Mouse (Mus musculus) C2C12 (cell line): ENCODE results near the gene Mtfmt. TPM values are rescaled to one million over a fixed set of nuclear protein-coding genes. Genes with fewer than 3 reads are reported as not detected.

Experiments
- H3K27me3 ChIP-seq: one replicate; pipeline ENCODE4 v1.6.1; 2011; ENCODE audit not compliant: control insufficient read depth, insufficient read depth, insufficient read length
- H3K36me3 ChIP-seq: one replicate; pipeline ENCODE4 v1.6.1; 2011; ENCODE audit not compliant: control insufficient read depth, insufficient read depth
- H3K4me3 ChIP-seq: one replicate; pipeline ENCODE4 v1.5.1; 2011; ENCODE audit warnings: mild to moderate bottlenecking, control low read depth; ENCODE audit not compliant: poor library complexity, insufficient read depth, severe bottlenecking
- H3K79me2 ChIP-seq: one replicate; pipeline ENCODE4 v1.6.1; 2011; ENCODE audit not compliant: control insufficient read depth, insufficient read depth
- H3K79me3 ChIP-seq: one replicate; pipeline ENCODE4 v1.6.1; 2011; ENCODE audit warnings: low read depth, control low read depth
- H3ac ChIP-seq: one replicate; pipeline ENCODE3; 2011; ENCODE audit warnings: low read depth; ENCODE audit not compliant: control insufficient read depth, insufficient read length
- CEBPB ChIP-seq: IDR thresholded peaks from one replicate; pipeline ENCODE4 v1.6.1; 2011; ENCODE audit warnings: low read depth, mild to moderate bottlenecking, control low read depth, moderate library complexity
- CTCF ChIP-seq: IDR thresholded peaks from one replicate; pipeline ENCODE4 v1.5.1; 2011; ENCODE audit not compliant: control insufficient read depth, insufficient read depth, insufficient read length
- FOSL1 ChIP-seq: IDR thresholded peaks from one replicate; pipeline ENCODE4 v1.8.0; 2011; ENCODE audit warnings: mild to moderate bottlenecking, low read length; ENCODE audit not compliant: poor library complexity, insufficient read depth, severe bottlenecking
- MAX ChIP-seq: IDR thresholded peaks from one replicate; pipeline ENCODE4 v1.6.1; 2011; ENCODE audit warnings: mild to moderate bottlenecking, control low read depth
- MYOD1 ChIP-seq: IDR thresholded peaks from one replicate; pipeline ENCODE4 v1.6.1; 2011; ENCODE audit warnings: low read depth; ENCODE audit not compliant: control insufficient read depth, insufficient read length
- MYOG ChIP-seq: IDR thresholded peaks from one replicate; pipeline ENCODE4 v1.6.1; 2011; ENCODE audit not compliant: control insufficient read depth, insufficient read length; ENCODE audit errors: extremely low read depth
- USF1 ChIP-seq: IDR thresholded peaks from one replicate; pipeline ENCODE4 v1.6.1; 2011; ENCODE audit warnings: low read depth, mild to moderate bottlenecking, control low read depth, moderate library complexity
- polyA plus RNA-seq: library from polyadenylated mRNA; unstranded; fragments of >200 nt; fragmentation: generic; extraction: Trizol; gene quantifications from one replicate; pipeline ENCODE4 v1.2.1, GENCODE M21; 2012; ENCODE audit warnings: missing spikeins

The Mtfmt gene
- polyA plus RNA-seq, 1 experiment, result 7.1 TPM

DNA sequence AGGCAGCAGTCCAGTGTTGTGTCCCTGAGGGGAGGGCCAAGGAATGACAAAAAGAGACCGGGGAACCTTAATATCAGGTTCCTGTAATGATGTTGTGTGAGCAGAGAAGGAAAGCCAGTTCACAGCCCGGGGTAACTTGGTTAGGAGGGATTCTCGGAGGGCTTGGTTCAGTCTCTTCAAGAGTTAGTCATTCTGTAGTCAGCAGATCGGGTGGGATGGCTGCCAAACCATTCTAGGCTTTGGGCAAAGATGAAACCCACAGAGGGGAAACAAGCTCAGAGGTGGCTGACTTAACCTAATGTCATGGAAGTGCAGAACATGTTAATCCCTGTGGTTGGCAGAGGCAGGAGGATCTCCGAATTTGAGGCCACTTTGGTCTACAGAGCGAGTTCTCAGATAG is 28.6 kb downstream of the Mtfmt start:
- no peak for TF ChIP-seq CTCF
- no peak for TF ChIP-seq MYOG
- TF ChIP-seq MYOD1, result no peak
- TF ChIP-seq USF1, result no peak
- TF ChIP-seq MAX, result no peak
- peaks cover 8% of the 10 kb centered on the region for H3K79me3 ChIP-seq
- no peaks in the 10 kb centered on the region for H3K27me3 ChIP-seq
- peaks cover 29% of the 10 kb centered on the region for H3K79me2 ChIP-seq
- H3K4me3 ChIP-seq, result no peak overlapping the region
- H3K36me3 ChIP-seq, result peaks cover 20% of the 10 kb centered on the region
- H3ac ChIP-seq, result no peak overlapping the region

DNA sequence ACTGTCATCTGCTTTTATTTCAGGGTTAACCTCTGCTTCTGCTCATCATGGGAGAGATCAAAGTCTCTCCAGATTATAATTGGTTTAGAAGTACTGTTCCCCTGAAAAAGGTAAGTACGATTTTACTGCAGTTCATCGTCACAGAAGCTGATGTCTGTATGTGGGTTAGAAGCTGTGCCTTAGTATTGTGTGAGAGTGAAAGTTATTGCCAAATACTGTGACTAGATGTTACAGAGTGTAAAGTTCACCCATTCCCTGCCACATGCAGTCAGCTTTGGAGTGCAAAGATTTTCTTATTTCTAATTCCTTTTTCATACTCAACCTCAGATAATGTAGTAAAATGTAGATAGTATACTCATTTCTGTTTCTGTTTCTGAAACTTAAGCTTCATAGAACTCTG is 29.7 kb downstream of the Mtfmt start:
- Histone ChIP-seq H3ac (no peak overlapping the region), H3K27me3 (no peaks in the 10 kb centered on the region)
- TF ChIP-seq USF1 (no peak), MAX (no peak), MYOD1 (no peak), CEBPB (no peak), CTCF (no peak), MYOG (no peak), FOSL1 (no peak)

DNA sequence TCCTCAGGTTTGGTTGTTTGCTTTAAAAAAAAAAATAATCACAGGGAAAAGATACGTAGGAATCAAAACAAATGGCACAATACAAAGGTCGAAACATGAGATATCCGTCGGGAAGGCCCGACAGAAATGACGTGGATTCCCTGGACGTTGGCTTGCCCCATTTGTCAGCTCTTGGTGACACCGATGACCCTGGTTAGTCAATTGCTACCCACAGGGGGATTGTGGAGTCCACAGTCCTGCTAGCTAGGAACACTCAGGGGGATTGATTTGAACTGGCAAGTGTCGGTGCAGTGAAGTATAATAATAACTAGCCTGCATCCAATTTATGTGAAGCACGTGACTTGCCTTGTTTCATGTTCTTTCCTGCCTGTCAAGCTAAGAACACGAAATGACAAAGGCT is 32.1 kb downstream of the Mtfmt start:
- H3K79me2 ChIP-seq, result peaks cover 10% of the 10 kb centered on the region
- TF ChIP-seq MYOD1 (no peak), FOSL1 (no peak), CTCF (no peak), MAX (no peak), MYOG (no peak), USF1 (no peak), CEBPB (no peak)
- H3ac ChIP-seq, result no peak overlapping the region
- H3K27me3 ChIP-seq, result no peaks in the 10 kb centered on the region
- peaks cover 33% of the 10 kb centered on the region for H3K36me3 ChIP-seq
- no peak overlapping the region for H3K4me3 ChIP-seq
- peaks cover 2% of the 10 kb centered on the region for H3K79me3 ChIP-seq

More for the DNA sequence above, 29.7 kb downstream of the Mtfmt start:
- peaks cover 8% of the 10 kb centered on the region for H3K79me3 ChIP-seq
- peaks cover 31% of the 10 kb centered on the region for H3K36me3 ChIP-seq
- no peak overlapping the region for H3K4me3 ChIP-seq
- peaks cover 29% of the 10 kb centered on the region for H3K79me2 ChIP-seq

DNA sequence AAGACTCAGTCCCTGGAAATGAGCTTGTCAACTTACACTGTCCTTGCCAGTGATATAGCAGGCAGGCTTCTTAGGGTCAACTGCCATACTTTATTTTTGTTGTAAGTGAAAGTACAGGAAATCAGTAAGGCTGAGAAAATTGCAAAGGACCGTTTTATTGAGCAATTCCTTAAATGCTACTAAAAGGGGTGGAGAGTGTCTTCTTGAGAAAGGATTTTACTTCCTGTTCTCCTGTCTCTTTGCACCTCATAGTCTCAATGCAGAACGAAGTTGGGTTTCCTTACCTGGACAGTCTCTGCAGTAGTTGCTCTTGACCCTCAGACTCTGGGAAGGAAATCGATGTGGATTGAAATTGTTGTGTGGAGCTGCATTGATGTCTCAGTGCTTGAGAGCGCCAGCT is 37.2 kb downstream of the Mtfmt start:
- Histone ChIP-seq H3K36me3 (peaks cover 25% of the 10 kb centered on the region), H3K79me3 (no peaks in the 10 kb centered on the region), H3K79me2 (no peaks in the 10 kb centered on the region), H3K27me3 (no peaks in the 10 kb centered on the region), H3K4me3 (no peak overlapping the region), H3ac (no peak overlapping the region)
- TF ChIP-seq FOSL1 (no peak), CEBPB (no peak), USF1 (no peak), MYOG (no peak), MAX (no peak), CTCF (no peak), MYOD1 (no peak)

DNA sequence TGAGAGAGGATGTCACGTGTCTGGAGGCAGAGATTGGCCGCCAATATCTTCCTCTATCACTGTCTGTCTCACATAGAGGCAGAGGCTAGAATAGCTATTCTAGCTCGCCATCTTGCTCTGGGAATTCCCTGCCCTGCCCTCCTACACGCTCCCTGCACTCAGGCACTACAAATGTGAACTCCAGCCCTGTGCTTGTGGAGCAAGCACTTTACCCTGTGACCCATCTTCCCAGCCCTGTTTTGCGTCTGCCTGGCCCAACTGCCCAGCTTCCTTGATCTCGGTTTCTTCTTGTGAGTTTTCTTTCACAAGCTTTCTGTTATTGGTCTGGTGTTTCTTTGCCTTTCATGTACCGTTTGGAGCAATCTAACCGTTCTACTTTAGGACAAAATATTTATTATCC is 43.6 kb downstream of the Mtfmt start:
- H3K36me3 ChIP-seq, result peaks cover 21% of the 10 kb centered on the region
- no peak for TF ChIP-seq CEBPB
- no peak for TF ChIP-seq MYOD1
- TF ChIP-seq MYOG, result no peak
- TF ChIP-seq FOSL1, result no peak
- no peak for TF ChIP-seq MAX
- no peak for TF ChIP-seq CTCF
- no peak for TF ChIP-seq USF1

DNA sequence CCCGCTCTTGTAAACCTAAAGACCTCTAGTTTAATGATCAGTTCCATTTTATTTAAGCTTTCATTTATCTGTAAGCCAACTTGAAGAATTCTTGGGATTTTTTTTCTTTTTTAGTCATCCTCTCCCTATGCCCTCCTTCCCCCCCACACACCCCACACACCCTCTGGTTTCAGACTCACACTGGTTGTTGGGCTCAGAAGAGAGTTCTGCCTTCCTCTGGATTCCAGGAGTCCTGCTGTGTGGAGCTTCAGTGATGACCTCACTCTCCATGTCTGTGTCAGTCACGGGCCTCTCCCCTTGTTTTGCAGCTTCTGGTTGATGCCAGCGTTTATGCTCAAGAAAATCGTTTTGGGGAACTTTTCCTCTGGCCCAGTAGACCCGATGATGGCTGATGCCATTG is 44.5 kb downstream of the Mtfmt start:
- H3K79me3 ChIP-seq, result no peaks in the 10 kb centered on the region
- H3ac ChIP-seq, result no peak overlapping the region
- no peak overlapping the region for H3K4me3 ChIP-seq
- TF ChIP-seq MYOD1, result no peak
- TF ChIP-seq MYOG, result no peak
- no peak for TF ChIP-seq CTCF
- TF ChIP-seq MAX, result no peak
- TF ChIP-seq FOSL1, result no peak
- no peak for TF ChIP-seq CEBPB
- TF ChIP-seq USF1, result no peak
- H3K27me3 ChIP-seq, result no peaks in the 10 kb centered on the region
- H3K36me3 ChIP-seq, result peaks cover 24% of the 10 kb centered on the region
- H3K79me2 ChIP-seq, result no peaks in the 10 kb centered on the region

More for the DNA sequence above, 43.6 kb downstream of the Mtfmt start:
- Histone ChIP-seq H3K79me2 (no peaks in the 10 kb centered on the region), H3K27me3 (no peaks in the 10 kb centered on the region), H3K79me3 (no peaks in the 10 kb centered on the region), H3ac (no peak overlapping the region), H3K4me3 (no peak overlapping the region)
